Mouse (Mus musculus) liver, embryonic 14.5 days (tissue): ENCODE measurements around the gene 9130213A22Rik.

Experiments used
- CTCF ChIP-seq: IDR thresholded peaks from 2 replicates; pipeline ENCODE4 v1.5.1; 2016; ENCODE audit warnings: antibody characterized with exemption, low read depth, control low read depth
- EP300 ChIP-seq: IDR thresholded peaks from 2 replicates; pipeline ENCODE4 v1.6.1; 2016; ENCODE audit warnings: antibody characterized with exemption, low read depth

GRCm38 (mm10) chr11:69119446-69120155 lies 2.8 kb downstream of the 9130213A22Rik start:
- TF ChIP-seq CTCF = no peak
- TF ChIP-seq EP300 = no peak
